Mouse (Mus musculus) liver, embryonic 16.5 days (tissue): ENCODE results near the gene Syngr1. TPM values are rescaled to one million over a fixed set of nuclear protein-coding genes. Genes with fewer than 3 reads are reported as not detected.

ENCODE experiments used
- ATAC-seq: fragments of 200-750 bp; cut with Nextera tagmentation; 2 replicates; pipeline ENCODE4 v1.8.0; 2017; ENCODE audit warnings: low read depth, mild to moderate bottlenecking, moderate number of reproducible peaks, moderate library complexity
- H3K27ac ChIP-seq: fragments of 300-500 bp; sonication (generic); 2 replicates; pipeline ENCODE4 v1.5.1; 2014; ENCODE audit warnings: mild to moderate bottlenecking, low read length
- H3K27me3 ChIP-seq: fragments of 300-500 bp; sonication (generic); 2 replicates; pipeline ENCODE4 v1.6.1; 2014; ENCODE audit warnings: low read depth, low read length, mixed read lengths; ENCODE audit not compliant: control insufficient read depth, insufficient read depth
- H3K36me3 ChIP-seq: fragments of 300-500 bp; sonication (generic); 2 replicates; pipeline ENCODE4 v1.6.1; 2014; ENCODE audit warnings: mild to moderate bottlenecking; ENCODE audit not compliant: control insufficient read depth, insufficient read depth
- H3K4me1 ChIP-seq: fragments of 300-500 bp; sonication (generic); 2 replicates; pipeline ENCODE4 v1.6.1; 2014; ENCODE audit warnings: low read depth, low read length, mixed read lengths; ENCODE audit not compliant: control insufficient read depth
- H3K4me2 ChIP-seq: fragments of 300-500 bp; sonication (generic); 2 replicates; pipeline ENCODE4 v1.6.1; 2014; ENCODE audit warnings: low read depth, low read length, mixed read lengths
- H3K4me3 ChIP-seq: fragments of 300-500 bp; sonication (generic); 2 replicates; pipeline ENCODE4 v1.5.1; 2014; ENCODE audit warnings: low read depth, mild to moderate bottlenecking, low read length
- H3K9ac ChIP-seq: fragments of 300-500 bp; sonication (generic); 2 replicates; pipeline ENCODE4 v1.6.1; 2014; ENCODE audit warnings: low read depth, low read length
- H3K9me3 ChIP-seq: fragments of 300-500 bp; sonication (generic); replicated peaks from 2 replicates; pipeline ENCODE4 v1.6.1; 2016; ENCODE audit warnings: low read length; ENCODE audit not compliant: control insufficient read depth
- WGBS: fragments of 180-500 bp; shearing (Covaris S2); extraction: QIAGEN DNeasy Blood & Tissue Kit; methylation state at CpG from one replicate; pipeline ENCODE4 v1.1.7; 2014; ENCODE audit not compliant: insufficient replicate concordance; 5-methylcytosine and 5-hydroxymethylcytosine counted together
- polyA plus RNA-seq: library from polyadenylated mRNA; unstranded; fragments of >200 nt; fragmentation: Nextera tagmentation; extraction: Ambion mirVana; gene quantifications from 2 replicates; pipeline ENCODE4 v1.2.1, GENCODE M21; 2015

Gene Syngr1
- polyA plus RNA-seq, 1 experiment from 2014 or later = 11.3 TPM

GRCm38 (mm10) chr15:80053381-80054033 is 37.6 kb upstream of the Syngr1 start:
- Histone ChIP-seq H3K9ac (no peak overlapping the region), H3K27me3 (no peaks in the 10 kb centered on the region), H3K36me3 (no peaks in the 10 kb centered on the region), H3K4me1 (peaks cover 7% of the 10 kb centered on the region), H3K4me2 (no peak overlapping the region), H3K9me3 (no peaks in the 10 kb centered on the region), H3K4me3 (no peak overlapping the region), H3K27ac (no peak overlapping the region)
- ATAC-seq = no peak
- WGBS = 58% methylated on average over 8 of the region's 8 CpGs

- Histone ChIP-seq H3K4me3 (no peak overlapping the region), H3K36me3 (no peaks in the 10 kb centered on the region), H3K27ac (no peak overlapping the region), H3K4me1 (peaks cover 7% of the 10 kb centered on the region), H3K9me3 (no peaks in the 10 kb centered on the region), H3K4me2 (no peak overlapping the region), H3K9ac (no peak overlapping the region), H3K27me3 (no peaks in the 10 kb centered on the region)
- peak; percentile 69 for ATAC-seq
- WGBS = 46% methylated on average over 7 of the region's 7 CpGs
Observed at GRCm38 (mm10) chr15:80054034-80054710, 37.0 kb upstream of the Syngr1 start.

- Histone ChIP-seq H3K36me3 (no peaks in the 10 kb centered on the region), H3K4me2 (no peak overlapping the region), H3K9me3 (no peaks in the 10 kb centered on the region), H3K27me3 (no peaks in the 10 kb centered on the region), H3K4me3 (no peak overlapping the region), H3K9ac (no peak overlapping the region), H3K27ac (no peak overlapping the region), H3K4me1 (peaks cover 7% of the 10 kb centered on the region)
- WGBS = 72% methylated on average over 7 of the region's 7 CpGs
- no peak for ATAC-seq
Observed at GRCm38 (mm10) chr15:80058151-80058550, 33.0 kb upstream of the Syngr1 start.

- H3K9me3 ChIP-seq = no peaks in the 10 kb centered on the region
- no peaks in the 10 kb centered on the region; the same call in 1 of the 2 replicates for H3K4me1 ChIP-seq
- peak; percentile 53; the same call in 1 of the 2 replicates for ATAC-seq
- H3K27me3 ChIP-seq = no peaks in the 10 kb centered on the region
- WGBS = 57% methylated on average over 7 of the region's 7 CpGs
- peak overlapping the region; percentile 20; the same call in 1 of the 2 replicates for H3K4me2 ChIP-seq
- no peaks in the 10 kb centered on the region for H3K36me3 ChIP-seq
- no peak overlapping the region for H3K27ac ChIP-seq
- H3K9ac ChIP-seq = no peak overlapping the region
- no peak overlapping the region for H3K4me3 ChIP-seq
Observed at GRCm38 (mm10) chr15:80059606-80060005, 31.5 kb upstream of the Syngr1 start.

GRCm38 (mm10) chr15:80060356-80061070 is 30.6 kb upstream of the Syngr1 start:
- Histone ChIP-seq H3K27ac (no peak overlapping the region), H3K36me3 (no peaks in the 10 kb centered on the region), H3K4me2 (no peak overlapping the region), H3K4me1 (no peaks in the 10 kb centered on the region; the same call in 1 of the 2 replicates), H3K9ac (no peak overlapping the region), H3K9me3 (no peaks in the 10 kb centered on the region), H3K27me3 (no peaks in the 10 kb centered on the region), H3K4me3 (no peak overlapping the region)
- ATAC-seq = no peak
- WGBS = 80% methylated on average over 8 of the region's 8 CpGs

GRCm38 (mm10) chr15:80061071-80061550 is 30.0 kb upstream of the Syngr1 start:
- WGBS = 78% methylated on average over 4 of the region's 4 CpGs
- H3K4me2 ChIP-seq = no peak overlapping the region
- no peaks in the 10 kb centered on the region for H3K9me3 ChIP-seq
- no peak overlapping the region for H3K4me3 ChIP-seq
- no peaks in the 10 kb centered on the region for H3K27me3 ChIP-seq
- no peaks in the 10 kb centered on the region; the same call in 1 of the 2 replicates for H3K4me1 ChIP-seq
- H3K9ac ChIP-seq = no peak overlapping the region
- no peak overlapping the region for H3K27ac ChIP-seq
- no peaks in the 10 kb centered on the region for H3K36me3 ChIP-seq
- ATAC-seq = no peak

GRCm38 (mm10) chr15:80062339-80062738 is 28.8 kb upstream of the Syngr1 start:
- H3K4me1 ChIP-seq = no peaks in the 10 kb centered on the region; the same call in 1 of the 2 replicates
- no peak overlapping the region for H3K9ac ChIP-seq
- H3K27me3 ChIP-seq = no peaks in the 10 kb centered on the region
- H3K9me3 ChIP-seq = no peaks in the 10 kb centered on the region
- H3K36me3 ChIP-seq = no peaks in the 10 kb centered on the region
- no peak for ATAC-seq
- no peak overlapping the region for H3K27ac ChIP-seq
- no peak overlapping the region for H3K4me3 ChIP-seq
- no peak overlapping the region for H3K4me2 ChIP-seq
- WGBS = 63% methylated on average over 7 of the region's 9 CpGs

- ATAC-seq = no peak
- H3K4me1 ChIP-seq = no peaks in the 10 kb centered on the region; the same call in 1 of the 2 replicates
- no peak overlapping the region for H3K27ac ChIP-seq
- no peak overlapping the region for H3K9ac ChIP-seq
- 44% methylated on average over 5 of the region's 5 CpGs for whole genome bisulfite sequencing
- H3K4me2 ChIP-seq = no peak overlapping the region
- no peaks in the 10 kb centered on the region for H3K9me3 ChIP-seq
- no peaks in the 10 kb centered on the region for H3K27me3 ChIP-seq
- H3K4me3 ChIP-seq = no peak overlapping the region
- no peaks in the 10 kb centered on the region for H3K36me3 ChIP-seq
Observed at GRCm38 (mm10) chr15:80062821-80063220, 28.3 kb upstream of the Syngr1 start.
